Mouse (Mus musculus) urinary bladder, adult 2 months (tissue): ENCODE measurements at regions not wholly inside any gene's neighbourhood (a gene's known extent, or its start where the extent isn't known, plus 50 kb on each side); places are given as distances from the start of the nearest gene placed in this dataset.

Experiments
- DNase-seq: peaks from one replicate; pipeline ENCODE4 v3.0.0; 2022; ENCODE audit warnings: low spot score

- no peak for DNase-seq
These were observed 340.4 kb downstream of the Pik3r1 start for GRCm38 (mm10) chr13:101427426-101428221.

GRCm38 (mm10) chr13:101426461-101426860 lies 341.6 kb downstream of the Pik3r1 start:
- DNase-seq, result no peak

- DNase-seq, result no peak
These were observed 345.9 kb downstream of the Pik3r1 start for GRCm38 (mm10) chr13:101422082-101422481.

- DNase-seq, result no peak
These were observed 348.5 kb downstream of the Pik3r1 start for GRCm38 (mm10) chr13:101419457-101420025.

- DNase-seq, result no peak
These were observed 349.7 kb downstream of the Pik3r1 start for GRCm38 (mm10) chr13:101418272-101418671.

GRCm38 (mm10) chr13:101408885-101409284 lies 359.1 kb downstream of the Pik3r1 start:
- DNase-seq, result no peak

- no peak for DNase-seq
These were observed 360.4 kb downstream of the Pik3r1 start for GRCm38 (mm10) chr13:101407633-101408032.

GRCm38 (mm10) chr13:101373581-101374189 lies 394.3 kb downstream of the Pik3r1 start:
- DNase-seq, result peak; percentile 24

- DNase-seq, result no peak
These were observed 396.1 kb downstream of the Pik3r1 start for GRCm38 (mm10) chr13:101371906-101372305.

- no peak for DNase-seq
These were observed 399.8 kb downstream of the Pik3r1 start for GRCm38 (mm10) chr13:101368170-101368569.

- no peak for DNase-seq
These were observed 412.7 kb downstream of the Pik3r1 start for GRCm38 (mm10) chr13:101355363-101355762.

- no peak for DNase-seq
These were observed 416.9 kb downstream of the Pik3r1 start for GRCm38 (mm10) chr13:101351123-101351522.

- DNase-seq, result no peak
These were observed 418.7 kb downstream of the Pik3r1 start for GRCm38 (mm10) chr13:101349354-101349753.

GRCm38 (mm10) chr13:101338280-101338872 lies 429.6 kb downstream of the Pik3r1 start:
- DNase-seq, result no peak

GRCm38 (mm10) chr13:101318621-101319020 lies 449.4 kb downstream of the Pik3r1 start:
- DNase-seq, result no peak

GRCm38 (mm10) chr13:101316336-101316735 lies 451.7 kb downstream of the Pik3r1 start:
- no peak for DNase-seq

- no peak for DNase-seq
These were observed 454.0 kb downstream of the Pik3r1 start for GRCm38 (mm10) chr13:101314040-101314439.

- DNase-seq, result no peak
These were observed 456.2 kb downstream of the Pik3r1 start for GRCm38 (mm10) chr13:101311634-101312314.

GRCm38 (mm10) chr13:101308724-101309123 lies 459.3 kb downstream of the Pik3r1 start:
- DNase-seq, result no peak

GRCm38 (mm10) chr13:101305695-101306413 lies 462.2 kb downstream of the Pik3r1 start:
- DNase-seq, result no peak

- DNase-seq, result no peak
These were observed 463.0 kb downstream of the Pik3r1 start for GRCm38 (mm10) chr13:101305063-101305462.
